Mouse (Mus musculus): ENCODE measurements around the gene Ccar1. TPM values are rescaled to one million over a fixed set of nuclear protein-coding genes. Genes with fewer than 3 reads are reported as not detected.
A peak's percentile ranks its signal among the peaks of the same experiment; 100 is the strongest.
"Not testable (repeated sequence)": the region's sequence is repeated elsewhere in the genome, so short reads cannot be mapped to it uniquely, and the experiment has no call there.

Ccar1 gene
- polyA plus RNA-seq, 1 experiment = 58.6 TPM

DNA sequence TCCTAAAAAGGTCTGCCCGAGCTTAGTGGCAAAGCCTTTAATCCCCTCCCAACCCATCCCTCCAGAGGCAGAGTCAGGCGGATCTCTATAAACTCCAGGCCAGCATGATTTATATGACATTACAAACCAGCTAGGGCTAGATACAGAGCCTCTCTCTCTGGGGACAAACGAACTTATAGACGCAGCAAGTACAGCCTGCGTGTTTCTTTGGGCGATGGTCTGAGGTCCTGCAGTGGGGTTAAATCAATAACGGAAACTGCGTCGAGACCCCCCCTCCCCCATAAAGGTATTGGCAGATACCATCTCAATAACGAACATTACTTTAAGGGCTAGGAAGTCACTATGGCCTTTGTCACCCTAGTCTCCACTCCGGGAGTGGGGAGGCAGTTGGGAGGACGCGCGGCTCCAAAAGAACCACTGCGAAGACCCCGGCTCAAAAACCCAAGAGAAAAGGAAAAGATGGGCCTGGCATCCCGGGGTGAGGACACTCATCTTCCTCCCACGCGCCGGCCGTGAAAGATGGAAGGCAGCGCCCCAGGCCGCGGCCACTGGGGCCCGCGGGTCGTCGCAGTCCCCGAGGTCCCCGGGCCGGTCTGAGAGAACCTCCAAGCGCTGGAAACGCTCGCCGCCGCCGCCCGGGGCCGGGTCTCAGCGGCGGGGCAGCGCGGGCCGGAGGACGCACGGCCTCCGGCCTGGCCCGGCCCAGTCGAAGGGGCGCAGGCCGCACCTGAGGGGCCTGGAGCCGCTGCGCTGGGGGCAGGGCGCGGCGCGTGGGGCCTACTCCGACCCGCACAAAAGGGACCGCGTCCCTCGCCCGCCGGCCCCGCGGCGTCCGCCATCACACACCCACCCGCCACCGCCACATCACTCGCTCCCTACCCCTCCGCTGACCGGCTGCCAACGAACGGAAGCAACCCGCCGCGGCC, 572 bp downstream of the Ccar1 start:
- peaks cover 4% of the 10 kb centered on the region for H3K36me3 ChIP-seq (ENCODE audit: control insufficient read depth, insufficient read depth, low read length)
- no peaks in the 10 kb centered on the region for H3K27me3 ChIP-seq (replicated peaks; ENCODE audit: control insufficient read depth, insufficient read depth, low read length)
- WGBS = under 1% methylated on average over 78 of the region's 78 CpGs
- TF ChIP-seq POLR2A (IDR thresholded peaks at IDR 0.05; ENCODE audit: low read depth, low read length) (no peak), CTCF (conservative IDR thresholded peaks at IDR 0.05; ENCODE audit: insufficient read depth, insufficient read length, low read depth, low read length) (no peak)
- peak overlapping the region; percentile 77 for H3K4me3 ChIP-seq (ENCODE audit: insufficient read depth, low read depth, low read length)
- peak overlapping the region; percentile 70 for H3K27ac ChIP-seq (ENCODE audit: insufficient read depth, low read depth, low read length)
- peaks cover 9% of the 10 kb centered on the region; the same call in 1 of the 2 replicates for H3K4me1 ChIP-seq (ENCODE audit: control insufficient read depth, insufficient read depth, low read length)
- peak; percentile 8 for DNase-seq

DNA sequence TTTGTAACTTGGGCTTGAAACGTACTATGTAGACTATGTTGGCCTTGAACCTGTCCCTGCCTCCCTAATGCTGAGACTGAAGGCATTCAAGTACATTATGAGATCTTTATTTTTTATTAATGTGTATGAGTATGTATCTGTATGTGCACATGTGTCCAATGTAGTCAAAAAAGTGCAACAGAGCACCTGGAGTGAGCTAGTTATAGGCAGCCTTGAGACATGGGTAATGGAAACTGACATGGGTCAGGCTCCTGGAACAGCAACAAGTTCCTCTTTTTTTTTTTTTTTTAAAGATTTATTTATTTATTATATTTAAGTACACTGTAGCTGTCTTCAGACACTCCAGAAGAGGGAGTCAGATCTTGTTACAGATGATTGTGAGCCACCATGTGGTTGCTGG, 10.3 kb downstream of the Ccar1 start:
- H3K36me3 ChIP-seq (ENCODE audit: control insufficient read depth, insufficient read depth, low read length) = peaks cover 10% of the 10 kb centered on the region
- DNase-seq; H3K4me1 ChIP-seq (ENCODE audit: control insufficient read depth, insufficient read depth, low read length); H3K27ac ChIP-seq (ENCODE audit: insufficient read depth, low read depth, low read length); H3K4me3 ChIP-seq (ENCODE audit: insufficient read depth, low read depth, low read length); H3K27me3 ChIP-seq (replicated peaks; ENCODE audit: control insufficient read depth, insufficient read depth, low read length): not testable (repeated sequence)
- 83% methylated on average over 1 of the region's 1 CpGs for WGBS

DNA sequence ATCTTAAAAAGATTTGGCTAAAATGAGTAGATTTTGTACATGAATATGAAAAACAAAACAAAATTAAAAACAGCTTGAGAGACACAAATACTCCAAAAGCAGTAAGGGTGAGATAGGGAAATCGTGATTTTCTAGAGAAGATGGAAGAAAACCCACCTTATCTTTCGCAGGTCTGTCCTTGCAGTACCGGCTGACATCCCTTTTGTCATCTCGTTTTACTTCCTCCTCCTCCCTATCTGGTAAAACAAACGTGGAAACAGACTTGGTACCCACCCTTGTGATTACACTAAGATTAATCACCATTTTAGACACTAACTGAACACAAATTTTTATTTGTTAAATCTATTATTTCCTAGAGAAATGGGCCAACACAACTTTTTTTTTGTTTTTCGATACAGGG, 41.3 kb downstream of the Ccar1 start:
- WGBS = 79% methylated on average over 6 of the region's 6 CpGs
- H3K4me1 ChIP-seq (ENCODE audit: control insufficient read depth, insufficient read depth, low read length) = no peaks in the 10 kb centered on the region
- TF ChIP-seq POLR2A (IDR thresholded peaks at IDR 0.05; ENCODE audit: low read depth, low read length) (no peak), CTCF (conservative IDR thresholded peaks at IDR 0.05; ENCODE audit: insufficient read depth, insufficient read length, low read depth, low read length) (no peak)

DNA sequence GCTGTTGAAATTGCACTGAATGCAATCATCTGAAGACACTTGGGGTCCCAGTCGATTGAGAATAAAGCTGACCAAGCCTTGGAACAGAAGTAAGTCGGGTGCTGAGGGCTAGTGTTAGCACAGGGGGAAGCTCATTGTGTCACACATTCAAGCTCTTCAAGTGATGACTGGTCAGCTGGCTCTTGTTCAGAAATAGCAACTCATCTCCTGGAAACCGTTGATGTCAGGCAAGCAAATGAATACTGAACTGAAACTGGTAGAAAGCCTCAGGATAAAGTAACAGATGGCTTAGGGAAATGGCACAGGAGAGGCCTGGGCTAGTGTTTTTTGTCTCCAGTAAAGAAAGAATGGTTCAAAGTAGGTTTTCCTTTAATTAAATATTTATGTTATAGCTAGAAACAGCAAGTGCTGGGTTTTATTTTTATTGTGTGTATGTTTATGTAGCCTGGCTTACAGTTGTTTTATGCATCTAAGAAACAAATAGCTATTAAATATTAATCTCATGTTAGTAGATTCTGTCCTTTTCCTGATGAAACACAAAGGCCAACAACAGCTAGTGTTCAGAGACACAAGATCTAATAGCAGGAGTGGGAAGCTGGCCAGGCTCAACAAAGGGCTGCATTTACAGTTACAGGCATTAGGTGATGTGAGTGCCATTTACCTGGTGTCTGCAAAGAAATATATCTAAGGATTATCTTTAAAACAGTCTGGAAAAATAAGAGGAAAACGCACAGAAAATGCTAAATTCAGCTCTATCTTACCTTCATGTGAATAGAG, 51.9 kb downstream of the Ccar1 start:
- no peaks in the 10 kb centered on the region for H3K27me3 ChIP-seq (replicated peaks; ENCODE audit: control insufficient read depth, insufficient read depth, low read length)
- TF ChIP-seq CTCF (conservative IDR thresholded peaks at IDR 0.05; ENCODE audit: insufficient read depth, insufficient read length, low read depth, low read length) (no peak), POLR2A (IDR thresholded peaks at IDR 0.05; ENCODE audit: low read depth, low read length) (no peak)

More for the DNA sequence above, 41.3 kb downstream of the Ccar1 start:
- H3K4me3 ChIP-seq (ENCODE audit: insufficient read depth, low read depth, low read length) = no peak overlapping the region
- no peak for DNase-seq
- H3K27me3 ChIP-seq (replicated peaks; ENCODE audit: control insufficient read depth, insufficient read depth, low read length) = no peaks in the 10 kb centered on the region
- peaks cover 14% of the 10 kb centered on the region for H3K36me3 ChIP-seq (ENCODE audit: control insufficient read depth, insufficient read depth, low read length)
- no peak overlapping the region for H3K27ac ChIP-seq (ENCODE audit: insufficient read depth, low read depth, low read length)

DNA sequence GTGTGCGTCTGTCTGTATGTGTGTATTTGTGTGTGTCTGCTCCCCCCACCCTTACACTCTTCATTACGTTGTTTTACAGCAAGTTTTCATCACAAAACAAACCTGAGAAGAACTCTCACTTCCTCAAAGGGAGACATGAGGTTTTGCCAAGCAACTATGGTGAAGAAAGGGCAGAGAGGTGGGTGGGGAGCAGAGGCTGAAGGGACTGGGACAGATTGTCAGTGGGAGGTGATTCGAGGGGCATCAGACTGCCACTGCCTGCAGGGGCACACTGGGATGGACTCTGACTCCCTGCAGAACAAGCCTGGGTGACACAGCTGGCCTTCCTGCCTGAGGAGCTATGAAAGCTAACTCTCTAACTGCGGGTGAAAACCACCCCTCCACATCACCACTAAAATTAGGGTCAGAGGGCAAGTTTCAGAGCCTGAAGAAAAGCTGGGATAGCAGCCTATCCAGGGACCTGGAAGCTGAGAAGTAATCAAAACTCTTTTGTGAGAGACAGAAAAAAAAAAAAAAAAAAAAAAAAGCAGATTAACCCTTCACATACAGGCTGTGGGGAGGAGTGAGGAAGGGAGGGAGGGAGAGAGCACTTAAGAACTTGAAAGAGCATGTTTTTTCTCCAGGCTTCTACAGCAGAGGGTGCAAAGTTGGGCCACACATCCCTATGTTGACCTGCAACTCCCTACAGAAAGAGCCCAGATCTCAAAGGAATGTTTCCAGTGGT, 55.0 kb downstream of the Ccar1 start:
- Histone ChIP-seq H3K27me3 (replicated peaks; ENCODE audit: control insufficient read depth, insufficient read depth, low read length) (no peaks in the 10 kb centered on the region), H3K4me1 (ENCODE audit: control insufficient read depth, insufficient read depth, low read length) (no peaks in the 10 kb centered on the region), H3K36me3 (ENCODE audit: control insufficient read depth, insufficient read depth, low read length) (peaks cover 5% of the 10 kb centered on the region), H3K27ac (ENCODE audit: insufficient read depth, low read depth, low read length) (no peak overlapping the region), H3K4me3 (ENCODE audit: insufficient read depth, low read depth, low read length) (no peak overlapping the region)
- no peak for DNase-seq
- TF ChIP-seq POLR2A (IDR thresholded peaks at IDR 0.05; ENCODE audit: low read depth, low read length) (no peak), CTCF (conservative IDR thresholded peaks at IDR 0.05; ENCODE audit: insufficient read depth, insufficient read length, low read depth, low read length) (no peak)
- 42% methylated on average over 4 of the region's 4 CpGs for WGBS

More for the DNA sequence above, 51.9 kb downstream of the Ccar1 start:
- H3K36me3 ChIP-seq (ENCODE audit: control insufficient read depth, insufficient read depth, low read length) = peaks cover 12% of the 10 kb centered on the region
- no peaks in the 10 kb centered on the region for H3K4me1 ChIP-seq (ENCODE audit: control insufficient read depth, insufficient read depth, low read length)
- WGBS = 79% methylated on average over 4 of the region's 4 CpGs
- no peak overlapping the region for H3K4me3 ChIP-seq (ENCODE audit: insufficient read depth, low read depth, low read length)
- H3K27ac ChIP-seq (ENCODE audit: insufficient read depth, low read depth, low read length) = no peak overlapping the region
- no peak for DNase-seq

DNA sequence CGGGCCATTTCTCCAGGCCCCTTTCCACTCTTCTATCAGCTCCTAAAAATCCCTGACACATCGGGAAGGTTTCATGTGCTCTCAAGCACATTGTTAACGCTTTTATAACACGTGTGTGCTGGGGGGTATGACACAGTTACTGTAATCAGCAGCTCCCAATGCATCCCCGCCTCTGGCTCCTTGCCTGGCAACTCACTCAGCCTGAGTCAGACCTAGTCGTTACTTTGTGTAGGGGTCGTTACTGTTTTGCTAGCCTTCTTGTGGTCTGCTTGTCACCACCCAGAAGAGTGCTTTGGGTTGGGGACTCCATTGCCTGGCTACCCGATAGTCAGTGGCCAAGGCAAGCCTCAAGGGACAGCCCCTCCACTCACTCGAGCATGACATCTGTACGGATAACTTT, 61.3 kb downstream of the Ccar1 start:
- Histone ChIP-seq H3K27ac (ENCODE audit: insufficient read depth, low read depth, low read length) (no peak overlapping the region), H3K27me3 (replicated peaks; ENCODE audit: control insufficient read depth, insufficient read depth, low read length) (peaks cover under 1% of the 10 kb centered on the region; the same call in 1 of the 2 replicates), H3K36me3 (ENCODE audit: control insufficient read depth, insufficient read depth, low read length) (no peaks in the 10 kb centered on the region), H3K4me3 (ENCODE audit: insufficient read depth, low read depth, low read length) (no peak overlapping the region), H3K4me1 (ENCODE audit: control insufficient read depth, insufficient read depth, low read length) (0 out of 2 replicates have a peak, but pooled peaks cover 3% of the 10 kb centered on the region)
- no peak for TF ChIP-seq POLR2A (IDR thresholded peaks at IDR 0.05; ENCODE audit: low read depth, low read length)
- no peak for TF ChIP-seq CTCF (conservative IDR thresholded peaks at IDR 0.05; ENCODE audit: insufficient read depth, insufficient read length, low read depth, low read length)
- 62% methylated on average over 10 of the region's 10 CpGs for WGBS
- DNase-seq = no peak
